Mouse (Mus musculus) left cerebral cortex, adult 2 months (tissue): ENCODE data around the gene Cop1. TPM values are rescaled to one million over a fixed set of nuclear protein-coding genes. Genes with fewer than 3 reads are reported as not detected.

Source experiments
- DNase-seq, 2 experiments: peaks; one replicate each; pipeline ENCODE4 v3.0.0; 2021 to 2022; ENCODE audit warnings: low spot score in 2 of 2, mixed read lengths in 1 of 2; ENCODE audit errors: extremely low spot score in 1 of 2
- H3K27ac ChIP-seq: fragments of 200-600 bp; 2 replicates; pipeline ENCODE4 v1.8.1; 2022
- H3K4me3 ChIP-seq: fragments of 200-600 bp; 2 replicates; pipeline ENCODE4 v1.8.1; 2022
- CTCF ChIP-seq: fragments of 200-600 bp; IDR thresholded peaks from 2 replicates; pipeline ENCODE4 v1.8.1; 2022; ENCODE audit warnings: antibody characterized with exemption, mild to moderate bottlenecking, moderate library complexity
- intact Hi-C: fragments of 180-260 bp; cut with DNase I; formaldehyde crosslinking; loops from one replicate; pipeline ENCODE4 v1.15.1; 2025
- microRNA-seq, 2 experiments: library from miRNA; unstranded; fragments of <30 nt; microRNA quantifications; one replicate each; pipeline ENCODE4 v1.2.0; 2021
- total RNA-seq, 2 experiments: library from RNA; stranded (reverse); gene quantifications; 2 replicates each; pipeline ENCODE4 v1.2.3; 2021

Cop1 gene
- total RNA-seq, 2 experiments from 2014 or later: 171 to 172 TPM

DNA sequence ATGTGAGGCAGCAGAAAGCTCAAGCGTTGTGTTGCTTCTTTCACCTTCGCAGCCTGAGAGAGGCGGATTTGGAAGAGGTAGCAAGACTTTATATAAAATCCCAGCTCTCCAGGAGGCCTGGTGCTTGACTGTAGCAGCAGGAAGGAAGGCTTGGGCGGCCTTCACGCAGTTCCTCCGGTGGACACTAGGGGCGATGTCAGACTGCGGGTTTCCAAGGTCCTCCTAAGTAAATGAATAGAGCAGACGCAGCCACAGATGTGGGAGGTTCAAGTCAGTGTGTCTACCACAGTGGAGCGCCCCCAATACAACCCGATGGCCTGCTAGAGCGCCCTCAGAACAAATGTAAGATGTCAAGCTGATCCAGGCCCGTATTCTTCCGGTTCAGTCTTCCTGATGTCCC lies 157.9 kb downstream of the Cop1 start:
- Histone ChIP-seq H3K4me3 (no peak overlapping the region), H3K27ac (no peak overlapping the region; the same call in 1 of the 2 replicates)
- intact Hi-C loops: loop anchor here (5.0 to 10.0 kb wide), 4 partner anchors 275 to 487 kb away; no protein-coding TSS in a partner anchor
- peak; percentile 75 to 89 for DNase-seq
- peak; percentile 92 for TF ChIP-seq CTCF

DNA sequence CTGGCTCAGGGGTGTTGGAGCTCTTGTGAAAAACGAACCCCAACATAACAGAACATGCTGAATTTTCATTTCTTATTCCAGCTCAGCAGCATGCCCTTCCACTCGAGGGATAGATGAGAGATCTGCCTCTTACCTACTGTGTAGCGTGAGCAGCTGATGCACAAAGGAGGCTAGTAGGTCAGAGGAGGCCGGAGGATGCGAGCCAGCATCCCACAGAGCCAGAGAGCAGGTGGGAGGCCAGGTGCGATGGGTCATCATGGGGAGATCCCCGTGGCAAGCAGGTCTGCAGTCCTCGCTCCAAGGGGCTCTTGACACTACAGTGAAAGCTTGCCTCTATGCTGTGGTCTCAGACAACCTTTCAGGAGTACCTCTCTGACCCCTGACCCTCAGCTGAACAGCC lies 160.5 kb downstream of the Cop1 start:
- Histone ChIP-seq H3K4me3 (no peak overlapping the region), H3K27ac (peak overlapping the region; percentile 85)
- no peak for DNase-seq
- intact Hi-C loops: loop anchor here (2.0 to 10.0 kb wide), 5 partner anchors 222 to 485 kb away; no protein-coding TSS in a partner anchor
- TF ChIP-seq CTCF: no peak

DNA sequence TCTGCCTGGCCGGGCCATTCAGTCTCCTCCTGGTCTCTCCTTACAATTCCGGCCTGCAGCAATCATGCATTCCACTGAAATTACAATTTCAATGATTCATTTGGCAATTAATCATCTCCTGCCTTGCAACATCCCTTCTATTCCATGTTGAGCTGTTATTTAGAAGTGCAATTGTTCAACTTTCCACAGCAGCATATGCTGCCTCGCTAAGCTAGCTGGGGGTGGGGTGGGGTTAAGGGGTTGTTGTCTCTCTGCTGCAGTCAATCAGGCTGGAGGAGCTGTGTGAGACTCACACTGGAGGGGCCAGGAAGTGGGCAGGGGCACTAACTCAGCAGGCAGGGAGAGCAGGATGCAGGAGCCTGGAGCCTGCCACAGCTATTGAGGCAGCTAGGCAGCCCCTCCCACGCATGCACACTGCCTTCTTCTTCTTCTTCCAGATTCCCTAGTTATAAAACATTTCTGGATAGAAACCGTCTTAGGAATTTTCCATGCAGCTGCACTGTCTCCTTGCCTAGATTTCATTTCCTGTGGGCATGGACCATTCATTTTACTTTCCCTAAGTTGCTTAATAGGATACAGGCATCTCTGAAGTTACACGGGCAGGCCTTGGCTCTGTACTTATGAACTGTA lies 161.1 kb downstream of the Cop1 start:
- TF ChIP-seq CTCF: no peak
- Histone ChIP-seq H3K27ac (peak overlapping the region; percentile 85), H3K4me3 (no peak overlapping the region)
- intact Hi-C loops: loop anchor here (2.0 to 10.0 kb wide), 5 partner anchors 222 to 484 kb away; no protein-coding TSS in a partner anchor
- peak; percentile 71 to 80 for DNase-seq

DNA sequence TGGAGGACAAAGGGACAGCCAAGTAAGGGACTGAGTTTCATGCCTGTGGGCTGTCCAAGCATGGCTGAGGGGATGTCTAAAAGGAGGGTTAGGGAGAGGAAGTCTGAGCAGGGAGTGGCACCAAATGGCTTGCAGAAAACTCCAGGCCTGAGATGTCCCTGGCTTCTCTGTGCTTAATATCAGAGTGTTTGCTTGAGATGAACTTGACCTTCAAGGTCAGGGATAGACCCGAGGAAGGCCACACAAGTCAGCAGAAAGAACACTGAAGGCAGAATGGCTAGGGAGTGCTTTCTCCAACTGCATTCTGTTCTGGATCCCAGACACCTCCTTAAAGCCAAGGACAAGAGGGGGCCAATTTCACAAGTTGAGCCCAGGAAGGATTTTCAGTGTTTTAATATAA lies 161.8 kb downstream of the Cop1 start:
- H3K27ac ChIP-seq: peak overlapping the region; percentile 85
- TF ChIP-seq CTCF: no peak
- intact Hi-C loops: loop anchor here (2.0 to 10.0 kb wide), 5 partner anchors 221 to 483 kb away; no protein-coding TSS in a partner anchor
- H3K4me3 ChIP-seq: no peak overlapping the region
- DNase-seq: no peak

DNA sequence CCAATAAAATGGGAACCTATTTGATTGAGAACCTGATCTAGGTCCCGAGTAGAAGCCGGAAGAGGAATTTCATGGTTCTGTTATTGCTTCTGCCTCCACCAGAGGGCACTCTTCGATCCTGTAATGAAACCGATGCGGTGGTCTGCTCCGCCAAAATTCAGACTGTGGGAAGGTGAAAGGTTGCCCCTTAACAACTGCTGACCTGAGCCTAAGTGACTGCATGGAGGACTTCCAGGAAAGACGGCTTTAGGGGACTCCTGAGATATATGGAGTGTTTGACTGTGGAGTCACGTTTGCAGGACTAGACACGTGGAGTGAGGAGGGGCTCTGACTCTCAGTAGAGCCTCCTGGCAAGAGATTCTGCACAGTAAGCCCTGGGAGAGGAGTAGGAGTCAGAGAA lies 164.4 kb downstream of the Cop1 start:
- H3K4me3 ChIP-seq: peak overlapping the region; percentile 44
- TF ChIP-seq CTCF: peak; percentile 83
- intact Hi-C loops: loop anchor here (1.0 to 10.0 kb wide), 4 partner anchors 127 to 684 kb away; partner anchors contain the start of gene Tnr
- DNase-seq: peak; percentile 46 to 52
- 0 out of 2 replicates have a peak overlapping the region, but pooled peaks have one; percentile 33 for H3K27ac ChIP-seq

Small RNA genes lying within 50 kb of the gene (microRNA-seq; reads per million reads assigned to microRNA genes)
- gene Mir1843b: 744 to 860 reads per million in 2 experiments
